Mouse (Mus musculus) bone marrow, adult 2 months (tissue): ENCODE data around the gene Afap1. TPM values are rescaled to one million over a fixed set of nuclear protein-coding genes. Genes with fewer than 3 reads are reported as not detected.

ENCODE experiments used
- H3K27ac ChIP-seq: fragments of 200-500 bp; 2 replicates; pipeline ENCODE4 v1.5.1; 2012; ENCODE audit warnings: low read depth, mild to moderate bottlenecking, control low read depth, inconsistent platforms, low read length; ENCODE audit not compliant: control insufficient read depth, poor library complexity, insufficient read depth
- H3K4me1 ChIP-seq: fragments of 200-500 bp; 2 replicates; pipeline ENCODE4 v1.6.1; 2011; ENCODE audit warnings: low read length; ENCODE audit not compliant: control insufficient read depth, insufficient read depth
- H3K4me3 ChIP-seq: fragments of 200-500 bp; replicated peaks from 2 replicates; pipeline ENCODE3; 2011; ENCODE audit warnings: mild to moderate bottlenecking, low read depth, low read length, control low read depth; ENCODE audit not compliant: control insufficient read depth
- CTCF ChIP-seq: fragments of 200-500 bp; IDR thresholded peaks from 2 replicates; pipeline ENCODE4 v1.5.1; 2011; ENCODE audit warnings: low read length, control low read depth; ENCODE audit not compliant: control insufficient read depth, insufficient read depth
- POLR2A ChIP-seq: fragments of 200-500 bp; IDR thresholded peaks from 2 replicates; pipeline ENCODE4 v1.6.1; 2011; ENCODE audit warnings: low read depth, mild to moderate bottlenecking, control low read depth, low read length, borderline replicate concordance; ENCODE audit not compliant: control insufficient read depth
- WGBS: fragments of 180-500 bp; shearing (Covaris S2); methylation state at CpG from one replicate; pipeline ENCODE4 v1.1.7; 2018; 5-methylcytosine and 5-hydroxymethylcytosine counted together
- polyA plus RNA-seq: library from polyadenylated mRNA; stranded (reverse); fragments of >200 nt; gene quantifications from 2 replicates; pipeline ENCODE4 v1.2.4, GENCODE M21; 2011; ENCODE audit warnings: low replicate concordance; ENCODE audit not compliant: missing spikeins, insufficient read depth, insufficient read length

The Afap1 gene
- polyA plus RNA-seq, 1 experiment, result 5.4 TPM

- Histone ChIP-seq H3K27ac (no peak overlapping the region), H3K4me3 (no peak overlapping the region), H3K4me1 (no peaks in the 10 kb centered on the region)
- WGBS, result 72% methylated on average over 15 of the region's 15 CpGs
- no peak for TF ChIP-seq CTCF
- TF ChIP-seq POLR2A, result no peak
Observed at GRCm38 (mm10) chr5:35974265-35974664, 81.1 kb downstream of the Afap1 start.

GRCm38 (mm10) chr5:35975681-35976080 lies 82.6 kb downstream of the Afap1 start:
- 22% methylated on average over 5 of the region's 5 CpGs for WGBS
- Histone ChIP-seq H3K27ac (no peak overlapping the region), H3K4me3 (no peak overlapping the region), H3K4me1 (no peaks in the 10 kb centered on the region)
- TF ChIP-seq POLR2A (no peak), CTCF (peak; percentile 85)

GRCm38 (mm10) chr5:35980542-35980941 lies 87.4 kb downstream of the Afap1 start:
- 83% methylated on average over 5 of the region's 5 CpGs for WGBS
- no peak for TF ChIP-seq POLR2A
- Histone ChIP-seq H3K4me3 (no peak overlapping the region), H3K4me1 (no peaks in the 10 kb centered on the region), H3K27ac (no peak overlapping the region)

- Histone ChIP-seq H3K4me1 (no peaks in the 10 kb centered on the region), H3K4me3 (no peak overlapping the region), H3K27ac (no peak overlapping the region)
- no peak for TF ChIP-seq CTCF
- TF ChIP-seq POLR2A, result no peak
- WGBS, result 72% methylated on average over 5 of the region's 5 CpGs
Observed at GRCm38 (mm10) chr5:35981341-35981740, 88.2 kb downstream of the Afap1 start.

GRCm38 (mm10) chr5:35981976-35982375 lies 88.9 kb downstream of the Afap1 start:
- 43% methylated on average over 4 of the region's 4 CpGs for WGBS
- Histone ChIP-seq H3K4me1 (no peaks in the 10 kb centered on the region), H3K4me3 (no peak overlapping the region), H3K27ac (no peak overlapping the region)
- peak; percentile 93 for TF ChIP-seq CTCF
- no peak for TF ChIP-seq POLR2A

- TF ChIP-seq POLR2A (no peak), CTCF (no peak)
- H3K27ac ChIP-seq, result no peak overlapping the region
- WGBS, result 88% methylated on average over 8 of the region's 8 CpGs
- H3K4me3 ChIP-seq, result no peak overlapping the region
- H3K4me1 ChIP-seq, result no peaks in the 10 kb centered on the region
Observed at GRCm38 (mm10) chr5:35985611-35986010, 92.5 kb downstream of the Afap1 start.

GRCm38 (mm10) chr5:35988085-35988484 lies 95.0 kb downstream of the Afap1 start:
- no peak overlapping the region for H3K27ac ChIP-seq
- WGBS, result 88% methylated on average over 8 of the region's 8 CpGs
- TF ChIP-seq POLR2A (no peak), CTCF (no peak)
- no peak overlapping the region for H3K4me3 ChIP-seq
- H3K4me1 ChIP-seq, result no peaks in the 10 kb centered on the region

GRCm38 (mm10) chr5:35989506-35989905 lies 96.4 kb downstream of the Afap1 start:
- TF ChIP-seq POLR2A (no peak), CTCF (no peak)
- Histone ChIP-seq H3K4me3 (no peak overlapping the region), H3K27ac (no peak overlapping the region), H3K4me1 (no peaks in the 10 kb centered on the region)
- WGBS, result 66% methylated on average over 6 of the region's 6 CpGs

GRCm38 (mm10) chr5:35989986-35990735 lies 97.0 kb downstream of the Afap1 start:
- Histone ChIP-seq H3K4me3 (no peak overlapping the region), H3K27ac (no peak overlapping the region), H3K4me1 (no peaks in the 10 kb centered on the region)
- TF ChIP-seq CTCF, result no peak
- no peak for TF ChIP-seq POLR2A
- WGBS, result 82% methylated on average over 11 of the region's 11 CpGs
